Mouse (Mus musculus): Measurements from ENCODE around the gene BC052040. TPM values are rescaled to one million over a fixed set of nuclear protein-coding genes. Genes with fewer than 3 reads are reported as not detected.

Gene BC052040
- 1 to 10 TPM; 7.9 to 8.0 TPM for total RNA-seq (2021)

DNA sequence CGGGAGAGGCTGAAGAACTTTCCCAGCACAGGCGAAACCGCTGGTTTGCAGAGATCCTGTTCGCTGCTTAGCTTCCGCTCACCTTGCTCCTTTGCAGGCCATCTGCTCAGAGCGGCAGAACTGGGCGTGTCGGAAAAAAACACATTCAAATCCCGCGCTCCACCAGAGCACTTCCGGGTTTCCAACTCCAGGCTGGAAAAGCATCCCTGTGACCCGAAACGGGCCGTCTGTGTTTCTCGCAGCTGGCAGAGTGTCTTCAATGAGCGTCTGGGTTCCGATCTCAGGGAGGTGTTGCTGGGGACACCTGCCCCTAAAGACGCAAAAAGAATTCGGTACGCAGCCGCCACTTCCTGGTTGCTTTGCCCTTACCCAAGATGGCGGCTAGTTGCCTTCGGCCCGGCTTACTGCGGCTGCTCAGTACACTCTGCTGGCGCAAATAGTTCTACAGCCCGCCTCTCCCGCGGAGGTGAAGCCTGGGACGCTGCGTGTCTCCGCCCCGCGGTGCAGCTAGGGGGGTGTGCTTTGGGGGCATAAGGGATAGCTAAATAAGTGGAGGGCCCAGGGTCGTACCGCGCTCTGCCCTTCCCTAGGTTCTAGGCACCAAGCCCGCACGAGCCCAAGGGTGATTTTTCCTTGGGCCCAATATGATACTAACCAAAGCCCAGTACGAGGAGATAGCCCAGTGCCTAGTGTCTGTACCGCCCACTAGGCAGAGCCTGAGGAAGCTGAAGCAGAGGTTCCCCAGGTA is at the start of gene BC052040:
BC052040 (plus strand) TSS at position 476 of the 748 bp plus-strand sequence.
- intact Hi-C loops (cut with DNase I): no loop called here
- DNase-seq (ENCODE audit: extremely low spot score in 1 of 2, low spot score in 2 of 2): peak; percentile 80 to 88

DNA sequence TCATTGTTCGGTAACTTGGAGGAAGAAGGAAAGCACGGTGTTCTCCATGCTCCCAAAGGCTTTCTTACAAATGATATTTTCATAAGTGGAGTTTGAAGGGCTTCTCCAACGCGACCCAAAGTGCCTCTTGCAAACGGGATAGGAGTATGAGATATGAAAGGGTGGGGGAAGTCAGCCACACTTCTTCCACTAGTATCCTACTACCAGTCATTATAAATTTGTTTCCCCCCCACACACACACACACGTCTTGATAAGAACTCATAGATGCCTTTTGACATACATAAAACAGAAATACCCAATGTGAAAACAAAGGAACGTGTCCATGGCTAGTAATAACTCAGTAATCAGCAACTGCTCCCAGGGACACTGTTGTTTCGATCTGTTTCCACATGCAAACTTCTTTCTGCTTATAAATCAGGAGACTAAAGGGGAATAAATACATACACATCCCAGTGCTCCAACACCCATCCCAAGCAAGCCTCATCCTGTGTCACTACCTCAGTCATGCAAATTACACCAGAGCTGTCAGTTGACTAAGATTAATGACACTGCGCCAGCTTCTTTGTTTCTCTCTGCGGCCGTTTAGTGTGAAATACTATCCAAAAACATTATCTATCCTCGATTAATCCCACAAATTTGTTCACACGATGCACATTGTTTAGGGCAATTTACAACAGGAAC is 43.4 kb upstream of the BC052040 start:
- intact Hi-C loops (cut with DNase I): no loop called here
- no peak for DNase-seq (ENCODE audit: extremely low spot score in 1 of 2, low spot score in 2 of 2)

GRCm38 (mm10) chr2:115538691-115539283 is 42.7 kb upstream of the BC052040 start:
- intact Hi-C loops (cut with DNase I): no loop called here
- DNase-seq (ENCODE audit: extremely low spot score in 1 of 2, low spot score in 2 of 2): no peak

DNA sequence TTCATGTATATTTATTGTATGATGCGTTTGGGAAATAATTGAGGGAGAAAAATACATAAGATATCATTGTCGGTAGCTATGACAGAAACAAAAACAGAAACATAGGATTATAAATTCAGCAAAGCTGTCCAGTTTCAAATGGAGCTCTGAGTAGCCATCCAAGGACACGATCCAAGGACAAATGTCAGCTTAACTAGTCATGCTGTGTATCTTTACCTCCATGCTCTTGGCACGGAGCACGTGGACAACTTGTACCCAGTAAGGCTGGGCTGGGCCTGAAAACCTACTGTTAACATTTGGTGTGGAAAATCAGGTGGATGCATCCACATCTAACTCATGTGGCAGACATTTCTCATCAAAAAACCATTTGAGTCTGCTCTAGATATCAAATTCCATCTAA is 41.8 kb upstream of the BC052040 start:
- no peak for DNase-seq (ENCODE audit: extremely low spot score in 1 of 2, low spot score in 2 of 2)

GRCm38 (mm10) chr2:115542401-115543123 is 39.0 kb upstream of the BC052040 start:
- DNase-seq (ENCODE audit: extremely low spot score in 1 of 2, low spot score in 2 of 2): no peak
- intact Hi-C loops (cut with DNase I): no loop called here

More for the DNA sequence above, 41.8 kb upstream of the BC052040 start:
- intact Hi-C loops (cut with DNase I): no loop called here

GRCm38 (mm10) chr2:115543212-115543611 is 38.3 kb upstream of the BC052040 start:
- intact Hi-C loops (cut with DNase I): no loop called here
- no peak for DNase-seq (ENCODE audit: extremely low spot score in 1 of 2, low spot score in 2 of 2)

- no peak for DNase-seq (ENCODE audit: extremely low spot score in 1 of 2, low spot score in 2 of 2)
- intact Hi-C loops (cut with DNase I): no loop called here
Measured at GRCm38 (mm10) chr2:115551901-115552300, 29.6 kb upstream of the BC052040 start.

- no peak for DNase-seq (ENCODE audit: extremely low spot score in 1 of 2, low spot score in 2 of 2)
- intact Hi-C loops (cut with DNase I): no loop called here
Measured at GRCm38 (mm10) chr2:115562155-115562827, 19.2 kb upstream of the BC052040 start.

GRCm38 (mm10) chr2:115563436-115564093 is 18.0 kb upstream of the BC052040 start:
- intact Hi-C loops (cut with DNase I): no loop called here
- DNase-seq (ENCODE audit: extremely low spot score in 1 of 2, low spot score in 2 of 2): no peak

GRCm38 (mm10) chr2:115571996-115572395 is 9.5 kb upstream of the BC052040 start:
- intact Hi-C loops (cut with DNase I): no loop called here
- DNase-seq (ENCODE audit: extremely low spot score in 1 of 2, low spot score in 2 of 2): no peak

DNA sequence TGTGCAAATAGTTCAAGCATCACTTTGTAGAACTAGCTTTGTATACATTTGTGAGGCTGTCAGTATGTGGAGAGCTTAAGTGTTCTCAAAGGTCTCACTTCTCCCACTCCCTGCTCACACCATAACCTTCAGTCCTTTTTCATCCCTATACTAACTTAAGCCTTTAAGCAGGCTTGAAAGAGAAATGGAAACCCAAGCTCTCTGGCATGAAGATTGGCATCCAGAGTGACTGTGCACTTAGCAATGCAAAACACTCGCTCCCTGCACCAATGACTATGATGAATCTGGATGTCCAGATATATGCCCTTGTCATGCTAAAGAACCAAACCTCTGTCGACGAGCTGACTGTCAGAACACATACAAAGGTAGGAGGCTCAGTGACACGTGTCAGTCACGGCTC is 6.7 kb upstream of the BC052040 start:
- intact Hi-C loops (cut with DNase I): no loop called here
- DNase-seq (ENCODE audit: extremely low spot score in 1 of 2, low spot score in 2 of 2): no peak

DNA sequence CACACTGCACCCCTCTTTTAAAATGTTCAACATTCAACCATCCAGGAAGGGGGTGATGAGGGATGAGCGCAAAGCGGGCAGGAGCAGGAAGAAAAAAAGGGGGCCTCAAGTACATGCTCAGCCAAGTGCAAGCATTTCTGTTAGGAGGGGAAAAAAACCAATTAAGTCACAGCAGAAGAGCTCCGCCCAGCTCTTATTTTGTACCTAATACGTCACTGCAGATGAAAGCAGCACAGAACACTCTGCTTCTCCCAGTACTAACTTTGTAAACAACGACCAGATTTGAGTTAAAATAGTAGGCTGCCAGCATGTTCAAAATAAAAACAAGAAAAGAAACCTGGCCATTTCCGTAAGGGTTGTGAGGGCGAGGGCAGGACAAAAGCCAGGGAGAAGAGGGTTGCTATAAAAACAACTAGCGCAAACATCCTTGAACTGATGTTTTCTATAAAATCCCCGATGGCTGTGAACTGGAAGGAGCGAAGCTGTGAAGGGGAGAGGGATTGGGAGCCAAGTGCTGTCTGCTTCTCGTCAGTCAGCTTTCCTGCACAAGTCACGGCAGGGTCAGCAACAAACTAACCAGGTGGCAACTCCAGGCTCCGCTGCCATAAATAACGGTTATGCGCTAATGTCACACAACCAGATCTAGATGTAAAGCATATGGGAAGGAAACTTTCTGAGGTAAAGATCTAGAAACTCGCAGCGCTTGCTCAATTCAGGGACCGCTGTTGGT is 2.2 kb upstream of the BC052040 start:
- intact Hi-C loops (cut with DNase I): no loop called here
- DNase-seq (ENCODE audit: extremely low spot score in 1 of 2, low spot score in 2 of 2): no peak

DNA sequence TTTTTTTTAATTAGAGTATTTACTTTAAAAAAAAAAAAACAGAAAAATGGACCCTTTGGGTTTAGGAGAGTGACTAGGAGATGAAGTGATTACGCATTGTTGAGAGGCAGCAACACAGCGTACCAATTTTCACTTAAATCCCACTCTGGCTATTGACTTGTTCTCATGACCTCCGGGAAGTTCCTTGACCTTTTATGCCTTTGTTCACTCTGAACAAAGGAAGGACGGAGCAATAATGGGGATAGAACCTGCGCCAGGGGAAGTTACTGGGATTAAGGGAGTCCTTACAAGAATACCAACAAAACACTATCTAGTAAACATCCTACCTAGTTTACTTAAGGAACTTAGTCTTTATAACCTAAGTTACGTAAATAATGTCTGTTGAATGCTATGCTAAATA is 1.5 kb upstream of the BC052040 start:
- intact Hi-C loops (cut with DNase I): no loop called here
- no peak for DNase-seq (ENCODE audit: extremely low spot score in 1 of 2, low spot score in 2 of 2)

DNA sequence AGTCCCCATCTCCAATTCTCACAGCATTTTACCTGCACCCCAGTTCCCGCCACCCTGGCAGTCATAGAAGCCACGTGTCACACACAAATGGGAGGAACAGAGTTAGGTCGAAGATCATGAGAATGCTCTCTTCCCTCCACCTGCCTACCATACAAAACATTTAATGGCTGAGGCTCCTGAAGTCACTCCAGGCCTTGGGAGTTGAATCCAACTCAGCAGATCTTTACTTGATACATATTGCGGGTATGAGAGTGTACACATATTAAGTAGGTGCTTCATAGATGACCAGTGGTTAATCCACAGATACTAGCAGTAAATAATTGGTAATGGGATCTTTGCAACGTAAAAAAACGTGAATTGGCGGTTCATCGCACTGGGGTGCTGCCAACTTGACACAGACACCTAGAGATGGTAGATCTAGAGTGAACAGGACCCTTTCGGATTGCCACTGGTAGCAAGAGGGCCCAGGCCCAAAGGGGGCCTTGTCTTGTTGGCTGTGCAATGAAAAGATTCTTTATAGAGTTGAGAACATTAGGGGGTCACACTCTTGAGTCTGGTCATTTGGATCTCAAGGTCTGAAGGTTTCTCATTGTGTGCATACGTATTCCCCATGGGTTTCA is 583 bp downstream of the BC052040 start:
- intact Hi-C loops (cut with DNase I): no loop called here
- DNase-seq (ENCODE audit: extremely low spot score in 1 of 2, low spot score in 2 of 2): no peak

DNA sequence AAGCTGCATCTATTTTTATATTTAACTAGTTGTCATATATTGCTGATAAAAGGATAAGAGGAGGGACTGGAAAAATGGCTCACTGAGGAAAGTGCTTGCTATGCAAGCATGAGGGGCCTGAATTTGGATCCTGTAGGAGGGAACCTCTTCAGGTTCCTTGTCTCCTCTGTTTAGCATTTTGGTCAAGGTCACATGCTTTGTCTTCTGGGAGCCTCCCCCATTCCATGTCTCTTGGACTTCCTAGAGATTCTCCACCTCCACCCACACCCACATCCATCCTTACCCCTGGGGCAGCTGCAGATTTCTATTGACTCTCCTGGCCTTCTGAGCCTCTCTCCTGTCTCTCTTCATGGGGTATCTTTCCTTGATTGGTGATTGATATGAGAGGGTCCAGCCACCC is 2.3 kb downstream of the BC052040 start:
- no peak for DNase-seq (ENCODE audit: extremely low spot score in 1 of 2, low spot score in 2 of 2)
- intact Hi-C loops (cut with DNase I): no loop called here

DNA sequence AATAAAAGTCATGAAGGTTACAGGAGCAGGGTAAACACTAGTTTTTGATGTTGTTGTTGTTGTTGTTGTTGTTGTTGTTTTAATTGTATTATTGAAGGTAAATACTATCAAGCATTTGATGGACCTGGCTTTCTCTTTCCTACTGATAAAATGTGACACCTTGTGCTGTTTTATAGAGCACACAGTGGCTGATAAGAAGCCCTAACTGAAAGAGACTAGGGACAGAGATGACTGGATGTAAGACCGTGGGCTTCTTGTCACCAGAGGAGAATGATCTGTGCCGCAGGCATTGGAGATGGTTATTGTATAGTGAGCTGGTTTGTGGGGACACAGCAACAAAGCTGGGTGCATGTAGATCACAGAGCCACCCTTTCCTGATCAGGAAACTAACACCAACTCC is 9.1 kb downstream of the BC052040 start:
- intact Hi-C loops (cut with DNase I): no loop called here
- no peak for DNase-seq (ENCODE audit: extremely low spot score in 1 of 2, low spot score in 2 of 2)

DNA sequence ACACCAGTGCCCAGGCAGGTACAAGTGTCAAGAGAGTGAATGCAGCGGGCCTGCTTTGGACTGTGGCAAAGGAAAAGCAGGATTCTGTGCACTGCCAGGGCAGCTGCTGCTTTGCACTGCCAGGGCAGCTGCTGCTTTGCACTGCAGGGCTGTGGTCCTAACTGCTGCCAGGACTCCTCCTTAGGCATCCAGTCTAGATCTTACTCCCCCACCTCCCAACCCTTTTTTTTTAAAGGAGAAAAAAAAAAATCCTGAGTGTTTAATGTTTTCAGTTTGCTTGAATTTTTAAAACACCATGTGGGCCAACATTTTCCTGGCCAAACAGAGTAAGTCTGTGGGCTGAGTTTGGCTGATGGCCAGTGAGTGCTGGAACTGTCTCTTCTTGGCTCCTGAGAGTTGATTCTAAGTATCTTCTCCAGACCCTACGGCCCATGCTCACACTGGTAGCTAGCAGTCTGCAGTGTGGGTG is 11.2 kb downstream of the BC052040 start:
- DNase-seq (ENCODE audit: extremely low spot score in 1 of 2, low spot score in 2 of 2): peak; percentile 53 to 71
- intact Hi-C loops (cut with DNase I): no loop called here

All from left cerebral cortex, postnatal 10 days (tissue).